Mouse (Mus musculus): ENCODE measurements around the gene Zfp212. TPM values are rescaled to one million over a fixed set of nuclear protein-coding genes. Genes with fewer than 3 reads are reported as not detected.
"Not testable (repeated sequence)": the region's sequence is repeated elsewhere in the genome, so short reads cannot be mapped to it uniquely, and the experiment has no call there.

Gene Zfp212
- total RNA-seq, 2 experiments from 2014 or later: 7.8 to 8.5 TPM

GRCm38 (mm10) chr6:47919646-47920446 is 430 bp upstream of the Zfp212 start:
- no peak for DNase-seq
- intact Hi-C loops (cut with DNase I): loop anchor here (5.0 kb wide), 1 partner anchor 127 kb away; the partner anchor contains the start of gene Zfp777

- intact Hi-C loops (cut with DNase I): no loop called here
- no peak for DNase-seq
Measured at GRCm38 (mm10) chr6:47942461-47942860, 22.2 kb downstream of the Zfp212 start.

- peak; percentile 59 to 66 for DNase-seq
- intact Hi-C loops (cut with DNase I): no loop called here
Measured at GRCm38 (mm10) chr6:47943021-47943691, 22.9 kb downstream of the Zfp212 start.

- no peak for DNase-seq
Measured at GRCm38 (mm10) chr6:47943721-47944120, 23.4 kb downstream of the Zfp212 start.

GRCm38 (mm10) chr6:47947388-47947787 is 27.1 kb downstream of the Zfp212 start:
- intact Hi-C loops (cut with DNase I): no loop called here
- DNase-seq: no peak

More at GRCm38 (mm10) chr6:47943721-47944120, 23.4 kb downstream of the Zfp212 start:
- intact Hi-C loops (cut with DNase I): no loop called here

GRCm38 (mm10) chr6:47953191-47953726 is 33.0 kb downstream of the Zfp212 start, which contains the start of gene Zfp956:
TSS of gene Zfp956 (plus strand) at chr6:47953390.
- peak; percentile 90 to 92 for DNase-seq
- intact Hi-C loops (cut with DNase I): no loop called here

GRCm38 (mm10) chr6:47954425-47954824 is 34.1 kb downstream of the Zfp212 start:
- intact Hi-C loops (cut with DNase I): no loop called here
- DNase-seq: no peak

GRCm38 (mm10) chr6:47957816-47958215 is 37.5 kb downstream of the Zfp212 start:
- no peak for DNase-seq
- intact Hi-C loops (cut with DNase I): no loop called here

- intact Hi-C loops (cut with DNase I): no loop called here
- DNase-seq: no peak
Measured at GRCm38 (mm10) chr6:47960685-47961421, 40.6 kb downstream of the Zfp212 start.

GRCm38 (mm10) chr6:47963051-47963450 is 42.8 kb downstream of the Zfp212 start:
- DNase-seq: no peak
- intact Hi-C loops (cut with DNase I): no loop called here

- intact Hi-C loops (cut with DNase I); DNase-seq: not testable (repeated sequence)
Measured at GRCm38 (mm10) chr6:47968166-47968565, 47.9 kb downstream of the Zfp212 start.

GRCm38 (mm10) chr6:47974599-47974998 is 54.3 kb downstream of the Zfp212 start:
- no peak for DNase-seq
- intact Hi-C loops (cut with DNase I): no loop called here

- peak; percentile 65 to 72 for DNase-seq
- intact Hi-C loops (cut with DNase I): loop anchor here (5.0 kb wide), 1 partner anchor 33 kb away; no protein-coding TSS in a partner anchor
Measured at GRCm38 (mm10) chr6:47978897-47979368, 58.7 kb downstream of the Zfp212 start.

Other genes starting within 250 kb of the Zfp212 start
- 10 to 100 TPM; 12.4 to 14.2 TPM for gene Pdia4, start 107.0 kb upstream of the Zfp212 start, total RNA-seq (2021)
- gene Zfp786, start 89.6 kb upstream of the Zfp212 start, total RNA-seq (2021): under 1 TPM; 0.27 to 0.69 TPM
- 1 to 10 TPM; 4.0 to 6.2 TPM for gene Zfp398, start 84.8 kb upstream of the Zfp212 start, total RNA-seq (2021)
- 1 to 10 TPM; 5.9 to 6.4 TPM for gene Zfp282, start 43.3 kb upstream of the Zfp212 start, total RNA-seq (2021)
- 1 to 10 TPM; 4.3 to 8.9 TPM for gene Zfp956, start 32.9 kb downstream of the Zfp212 start, total RNA-seq (2021)
- gene Zfp777, start 128.4 kb downstream of the Zfp212 start, total RNA-seq (2021): 10 to 100 TPM; 14.4 to 16.3 TPM
- gene Zfp746, start 166.1 kb downstream of the Zfp212 start, total RNA-seq (2021): 10 to 100 TPM in 1 of 2 experiments, 1 to 10 TPM in 1; 7.1 to 10.4 TPM

Data from gastrocnemius, postnatal 36 days (tissue).